Mouse (Mus musculus): Measurements from ENCODE around the gene Zfp28.

GRCm38 (mm10) chr7:6383044-6383455, at the start of gene Zfp28:
- TF ChIP-seq ZC3H11A (IDR thresholded peaks at IDR 0.05; ENCODE audit: borderline replicate concordance, low read depth, low read length), result no peak
- no peak for TF ChIP-seq MAFK (IDR thresholded peaks at IDR 0.05; ENCODE audit: insufficient read depth, low read depth, low read length)
- no peak for TF ChIP-seq ZNF384 (IDR thresholded peaks at IDR 0.05; ENCODE audit: low read depth, low read length)

All from ES-E14 (cell line).